Mouse (Mus musculus) lung, postnatal 0 days (tissue): ENCODE results near the gene Mkrn3.

ENCODE experiments used
- CTCF ChIP-seq: IDR thresholded peaks from 2 replicates; pipeline ENCODE4 v1.5.1; 2016; ENCODE audit warnings: antibody characterized with exemption, mild to moderate bottlenecking
- EP300 ChIP-seq: IDR thresholded peaks from 2 replicates; pipeline ENCODE4 v1.6.1; 2016; ENCODE audit warnings: antibody characterized with exemption, mild to moderate bottlenecking, control low read depth

DNA sequence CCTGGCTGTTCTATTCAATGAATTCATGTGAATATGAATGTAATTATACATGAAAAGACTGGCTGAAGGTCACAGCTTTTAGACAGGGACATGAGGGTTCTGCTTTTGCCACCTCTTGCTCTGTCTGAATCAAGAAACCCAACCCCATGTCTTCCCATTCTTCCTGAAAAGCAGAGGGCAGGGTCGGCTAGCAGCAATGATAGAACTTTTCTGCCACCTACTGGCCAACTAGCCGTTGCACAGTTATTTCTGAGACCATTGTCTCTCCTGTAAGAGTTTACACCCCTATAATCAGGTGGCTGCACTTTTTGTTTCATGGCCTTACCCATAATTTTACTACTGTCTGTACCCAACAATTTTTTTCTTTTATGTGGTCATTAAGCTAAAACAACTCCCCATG lies 37.5 kb downstream of the Mkrn3 start:
- TF ChIP-seq EP300 (no peak), CTCF (peak; percentile 74)
